Mouse (Mus musculus) frontal cortex, postnatal 14 days (tissue): ENCODE measurements at regions not wholly inside any gene's neighbourhood (a gene's known extent, or its start where the extent isn't known, plus 50 kb on each side); places are given as distances from the start of the nearest gene placed in this dataset.
A peak's percentile ranks its signal among the peaks of the same experiment; 100 is the strongest.
"Not testable (repeated sequence)": the region's sequence is repeated elsewhere in the genome, so short reads cannot be mapped to it uniquely, and the experiment has no call there.

Experiments
- DNase-seq, 2 experiments: peaks; one replicate each; pipeline ENCODE4 v3.0.0; 2022; ENCODE audit warnings: low spot score in 2 of 2

DNA sequence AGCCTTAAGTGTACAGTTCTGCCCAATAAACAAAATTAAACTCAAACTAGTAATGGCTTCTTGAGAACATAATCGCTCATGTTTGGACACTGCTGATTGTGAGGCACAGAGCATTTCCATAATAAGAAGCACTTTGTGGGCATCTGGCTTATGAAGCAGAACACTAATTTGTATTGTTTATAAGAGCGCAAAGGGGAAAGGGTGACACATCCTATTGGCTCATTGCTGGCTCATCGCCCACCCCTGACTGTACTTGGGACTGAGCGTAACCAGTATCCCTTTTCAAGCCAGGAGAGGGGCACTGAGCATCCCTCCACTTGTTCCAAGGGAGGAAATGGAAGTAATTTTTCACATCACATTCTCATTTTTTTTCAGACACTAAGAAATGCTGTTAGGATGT, 288.0 kb downstream of the Sfmbt2 start:
- no peak for DNase-seq

DNA sequence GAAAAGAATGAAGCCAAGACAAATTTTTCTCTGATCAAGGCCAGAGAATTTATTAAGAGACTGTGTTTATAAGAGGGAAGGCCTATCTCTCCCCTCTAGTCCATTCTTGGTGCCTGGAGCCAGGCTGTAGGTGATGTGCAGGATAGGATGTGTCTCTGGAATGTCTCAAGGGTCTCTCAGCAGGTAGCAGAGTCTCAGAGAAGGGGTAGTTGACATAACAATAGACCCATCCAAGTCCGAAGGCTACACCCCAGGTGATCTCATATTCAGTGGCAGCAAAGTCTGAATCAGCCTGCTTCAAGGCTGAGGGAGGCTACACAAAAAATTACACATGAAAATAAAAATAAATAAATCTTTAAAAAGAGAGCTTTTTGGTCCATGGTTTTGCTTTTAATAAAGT, 297.6 kb downstream of the Sfmbt2 start:
- not testable (repeated sequence) for DNase-seq

DNA sequence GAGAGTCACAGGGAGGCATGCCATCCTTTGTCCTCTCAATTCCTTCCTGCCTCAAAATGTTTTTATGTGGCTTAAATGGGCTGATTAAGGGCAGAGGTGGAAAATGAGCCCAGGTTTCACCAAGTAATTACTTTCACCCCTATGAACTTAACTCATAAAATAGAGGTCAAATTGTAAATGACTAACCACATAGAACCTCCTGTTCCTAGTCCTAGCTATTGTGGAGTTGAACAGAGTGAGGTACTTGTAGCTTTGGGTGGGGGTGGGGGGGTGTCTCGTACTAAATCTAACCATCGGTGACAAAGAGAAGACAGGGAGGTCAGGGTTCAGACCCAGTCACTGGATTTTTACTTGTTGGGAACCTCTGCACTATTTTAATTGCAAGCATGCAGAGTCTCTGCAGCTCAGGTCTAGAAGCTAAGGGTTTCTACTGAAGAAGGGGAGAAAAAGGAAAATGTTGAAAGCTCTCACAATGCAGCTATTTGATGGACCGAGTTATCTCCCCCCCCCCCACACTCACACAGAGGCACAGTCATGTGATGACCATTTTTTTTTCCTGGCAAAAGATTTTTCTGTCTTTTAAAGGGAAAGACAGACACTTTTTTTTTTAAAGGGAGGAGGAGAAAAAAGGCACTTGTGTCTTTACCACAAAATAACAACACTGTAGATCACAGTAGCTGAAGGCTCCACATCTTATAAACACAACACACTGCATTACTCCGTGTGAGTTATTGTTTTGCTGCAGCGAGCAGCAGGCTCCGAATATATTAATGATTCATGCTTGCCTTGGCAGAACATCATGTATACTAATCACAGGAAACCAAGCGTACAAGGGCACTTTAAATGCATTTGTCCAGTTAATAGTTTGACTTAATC, 300.4 kb downstream of the Sfmbt2 start:
- no peak for DNase-seq

- DNase-seq, result no peak
Measured at GRCm38 (mm10) chr2:10671299-10671632, 301.0 kb downstream of the Sfmbt2 start.

DNA sequence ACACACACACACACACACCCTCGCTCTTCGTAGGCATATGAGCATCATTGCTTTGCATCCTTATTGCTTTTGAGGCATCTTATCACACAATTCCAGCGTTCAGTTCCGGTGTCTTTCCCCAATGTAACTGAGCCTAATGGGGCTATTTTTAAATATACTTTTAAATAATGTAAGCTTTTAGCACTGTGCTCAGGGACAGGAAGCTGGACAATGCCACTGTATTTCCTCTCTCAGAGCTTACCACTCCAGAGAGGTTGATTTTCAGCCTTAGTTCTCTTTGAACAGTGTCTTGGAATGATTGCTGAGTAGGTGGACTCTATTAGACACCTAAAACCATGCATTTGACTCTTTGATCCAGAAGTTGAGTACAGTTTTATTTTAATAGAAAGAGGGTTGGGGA, 301.9 kb downstream of the Sfmbt2 start:
- DNase-seq, result no peak

- no peak for DNase-seq
Measured at GRCm38 (mm10) chr2:10674738-10675349, 304.5 kb downstream of the Sfmbt2 start.

DNA sequence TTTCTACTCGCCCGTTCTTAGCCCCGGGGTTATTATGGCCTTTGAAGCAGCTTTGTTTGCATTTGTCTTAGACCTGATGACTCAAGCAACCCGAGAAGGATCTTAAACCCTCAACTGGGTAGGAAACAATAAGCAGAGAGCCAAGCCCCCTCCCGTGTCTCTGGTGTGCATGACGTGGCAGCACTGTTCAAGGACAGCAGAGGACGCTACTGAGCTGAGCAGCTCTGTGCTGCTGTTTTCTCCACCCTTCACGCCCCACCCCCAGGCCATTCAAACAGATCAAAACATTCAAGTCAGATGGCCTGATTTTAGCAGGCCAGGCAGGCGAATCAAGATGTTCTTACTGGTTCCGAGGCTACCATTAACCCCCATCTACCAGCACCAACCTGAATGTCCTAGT, 331.1 kb downstream of the Sfmbt2 start:
- peak; percentile 4 to 5 for DNase-seq

- no peak for DNase-seq
Measured at GRCm38 (mm10) chr2:10718366-10718765, 348.1 kb downstream of the Sfmbt2 start.

DNA sequence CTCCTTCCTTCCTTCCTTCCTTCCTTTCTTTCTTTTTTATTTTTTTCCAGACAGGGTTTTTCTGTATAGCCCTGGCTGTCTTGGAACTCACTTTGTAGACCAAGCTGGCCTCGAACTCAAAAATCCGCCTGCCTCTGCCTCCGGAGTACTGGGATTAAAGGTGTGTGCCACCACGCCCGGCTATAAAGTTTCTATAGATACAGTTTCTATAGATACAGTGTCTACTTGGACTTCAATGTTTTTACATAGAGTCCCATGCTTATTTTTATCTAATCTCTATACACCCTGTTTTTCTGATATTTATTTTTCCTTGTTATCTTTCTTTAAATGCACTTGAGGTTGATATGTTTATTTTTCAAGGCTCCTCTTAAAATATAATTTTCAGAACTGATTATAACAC, 364.0 kb downstream of the Sfmbt2 start:
- not testable (repeated sequence) for DNase-seq

DNA sequence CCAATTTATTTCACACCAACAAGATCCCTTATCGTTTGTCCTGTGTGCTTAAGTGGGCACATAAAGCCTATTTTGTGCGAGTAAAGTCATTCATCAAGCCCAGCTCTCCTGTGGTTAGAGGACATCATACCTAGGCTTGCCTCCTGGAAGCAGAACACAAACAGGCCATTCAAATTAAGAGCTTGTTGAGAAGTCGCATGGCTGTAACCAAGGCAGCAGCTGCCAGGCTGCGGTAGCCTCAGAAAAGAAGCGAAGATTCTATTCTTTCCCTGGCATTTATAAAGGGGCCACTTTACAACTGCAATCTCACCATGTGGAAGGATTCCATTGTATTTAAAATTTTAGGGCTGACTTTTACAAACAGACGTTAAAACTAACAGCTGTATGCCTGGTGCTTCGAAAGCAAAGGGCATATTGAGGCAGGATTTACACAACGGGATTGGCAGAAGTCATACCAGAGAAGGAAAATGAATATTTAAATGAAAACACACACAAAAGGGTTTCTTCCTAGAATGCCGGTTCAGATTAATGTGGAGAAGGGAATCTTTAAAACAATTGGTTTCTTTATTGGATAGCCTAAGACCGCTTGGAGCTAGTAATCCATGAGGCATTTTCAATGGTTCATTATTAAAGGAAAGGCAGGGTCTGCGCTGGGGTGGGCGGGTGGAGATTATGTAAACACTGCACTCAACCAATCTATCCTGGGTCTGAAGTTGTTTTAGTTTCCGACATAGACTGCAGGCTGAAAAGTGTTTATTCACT, 366.6 kb downstream of the Sfmbt2 start:
- DNase-seq, result no peak

- DNase-seq, result no peak
Measured at GRCm38 (mm10) chr2:10737458-10737775, 367.1 kb downstream of the Sfmbt2 start.

- DNase-seq, result no peak
Measured at GRCm38 (mm10) chr2:10745127-10745526, 374.8 kb downstream of the Sfmbt2 start.

DNA sequence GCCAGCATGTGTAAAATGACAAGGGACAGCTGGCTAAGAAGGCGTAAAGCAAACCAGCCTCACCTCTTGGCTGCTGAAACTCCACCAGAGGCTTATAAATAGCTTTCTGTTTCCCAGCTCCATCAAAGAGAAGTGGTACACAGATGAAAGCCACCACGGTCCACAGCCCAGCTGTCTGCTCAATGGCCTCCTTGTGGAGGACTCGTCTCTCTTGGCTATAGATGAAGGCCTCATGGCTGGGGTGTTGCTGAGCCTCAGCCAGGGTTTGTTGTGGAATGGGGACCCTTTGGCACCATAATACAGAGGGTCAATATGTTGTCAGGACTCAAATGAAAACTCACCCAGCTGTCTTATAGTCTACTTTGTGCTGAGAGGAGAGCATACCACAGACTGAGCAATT, 385.1 kb downstream of the Sfmbt2 start:
- DNase-seq, result peak; percentile 26 to 51

DNA sequence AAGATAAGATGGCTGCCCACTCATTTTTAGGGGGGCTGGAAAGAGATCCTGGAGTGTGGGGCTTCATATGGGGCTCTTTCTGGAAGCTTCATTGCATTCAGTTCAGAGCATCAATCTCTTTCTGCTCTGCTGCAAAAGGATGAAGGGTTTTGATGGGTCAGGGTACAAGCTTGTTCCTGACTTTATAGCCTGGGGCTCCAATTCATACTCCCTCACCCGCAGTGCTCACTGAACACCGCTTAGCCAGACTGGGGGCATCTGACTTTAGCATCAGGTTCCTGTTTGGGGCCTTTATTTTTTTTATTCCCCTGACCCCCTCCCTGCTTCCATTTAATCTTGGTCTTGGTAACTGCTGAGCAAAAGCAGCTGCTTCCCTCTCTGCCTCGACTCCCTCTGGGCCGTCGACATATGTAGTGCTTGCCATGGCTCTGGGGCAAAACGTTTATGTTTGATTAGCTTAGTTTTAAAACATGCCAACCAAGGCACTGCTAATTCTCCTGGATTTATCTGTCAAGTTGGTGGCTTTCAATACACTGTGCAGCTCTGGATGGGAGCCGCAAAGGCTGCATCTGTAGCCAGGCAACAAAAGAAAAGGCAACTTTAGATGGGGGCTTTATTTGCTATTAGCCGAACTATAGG, 387.0 kb downstream of the Sfmbt2 start:
- no peak for DNase-seq

DNA sequence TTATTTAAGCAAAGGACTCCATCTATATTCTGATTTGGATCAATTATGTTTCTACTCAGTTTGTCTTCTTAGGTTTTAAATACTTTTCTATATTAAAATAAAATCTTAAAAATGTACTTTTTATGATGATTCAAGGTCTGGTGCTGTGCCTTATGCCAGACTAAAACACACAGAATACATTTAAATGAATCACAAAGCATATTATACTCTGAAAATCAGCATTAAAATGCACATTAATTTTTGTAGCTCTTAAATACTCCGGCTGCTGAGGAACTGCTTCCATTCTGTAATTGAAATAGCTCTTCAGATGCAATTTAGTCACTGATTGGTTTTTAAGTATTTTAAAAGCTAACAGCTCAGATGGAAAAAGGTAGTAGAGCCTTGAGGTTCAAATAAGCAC, 387.6 kb downstream of the Sfmbt2 start:
- DNase-seq, result no peak

DNA sequence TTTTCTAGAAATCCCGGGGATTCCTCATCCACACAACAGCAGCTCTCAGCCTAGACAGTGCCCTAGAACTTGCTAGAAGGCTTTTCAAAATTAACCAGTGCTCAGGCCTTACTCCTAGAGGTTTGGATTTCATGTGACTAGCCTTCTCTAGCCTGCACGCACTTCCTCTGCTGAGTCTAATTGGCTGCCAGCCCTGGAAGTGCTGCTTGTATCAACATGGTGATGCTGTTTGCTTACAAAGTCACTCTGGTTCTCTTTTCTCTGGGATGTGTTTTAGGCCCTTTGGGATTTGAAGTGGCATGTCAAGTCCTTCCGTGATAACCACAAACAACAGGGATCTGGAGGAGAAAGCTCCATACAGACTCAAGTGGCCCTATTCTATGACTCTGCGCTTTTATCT, 391.9 kb downstream of the Sfmbt2 start:
- no peak for DNase-seq

GRCm38 (mm10) chr2:10783071-10783470, 388.8 kb upstream of the Prkcq start:
- no peak for DNase-seq

DNA sequence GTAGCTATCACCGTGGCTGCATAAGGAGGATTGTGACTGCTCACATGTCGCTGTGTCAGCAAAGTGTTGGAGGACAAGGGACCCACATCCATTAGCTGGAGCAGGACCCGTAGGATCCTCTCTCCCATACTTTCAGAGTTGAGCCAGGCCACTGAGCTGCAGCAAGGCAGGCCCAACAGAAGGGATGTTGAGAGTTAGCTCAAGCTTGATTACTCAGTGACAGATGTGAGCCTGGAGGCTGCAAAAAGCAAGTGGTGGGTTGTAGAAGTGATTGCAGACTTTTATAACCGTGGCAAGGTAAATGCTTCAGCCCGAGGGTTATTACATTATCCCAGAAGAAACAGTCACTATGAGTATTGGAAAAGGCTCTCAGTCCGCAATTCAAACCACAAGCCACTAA, 388.3 kb upstream of the Prkcq start:
- DNase-seq, result no peak

DNA sequence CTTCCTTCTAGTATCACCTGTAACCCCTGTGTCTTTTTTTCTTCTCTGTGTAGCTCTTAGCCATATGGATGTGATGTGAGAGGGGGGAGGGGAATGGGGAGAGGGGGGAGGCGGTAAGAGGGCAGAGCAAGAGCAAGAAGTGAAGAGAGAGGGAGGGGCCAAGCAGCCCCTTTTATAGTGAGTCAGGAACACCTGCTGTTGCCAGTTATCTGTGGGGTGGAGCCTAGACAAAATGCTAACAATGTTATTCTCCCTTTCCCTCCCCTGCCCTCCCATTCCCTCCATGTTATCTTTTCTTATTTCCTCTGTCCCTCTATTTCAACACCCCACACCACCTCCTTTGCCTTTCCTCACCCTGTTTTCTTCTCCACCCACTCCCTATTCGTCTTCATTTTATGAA, 387.6 kb upstream of the Prkcq start:
- no peak for DNase-seq

DNA sequence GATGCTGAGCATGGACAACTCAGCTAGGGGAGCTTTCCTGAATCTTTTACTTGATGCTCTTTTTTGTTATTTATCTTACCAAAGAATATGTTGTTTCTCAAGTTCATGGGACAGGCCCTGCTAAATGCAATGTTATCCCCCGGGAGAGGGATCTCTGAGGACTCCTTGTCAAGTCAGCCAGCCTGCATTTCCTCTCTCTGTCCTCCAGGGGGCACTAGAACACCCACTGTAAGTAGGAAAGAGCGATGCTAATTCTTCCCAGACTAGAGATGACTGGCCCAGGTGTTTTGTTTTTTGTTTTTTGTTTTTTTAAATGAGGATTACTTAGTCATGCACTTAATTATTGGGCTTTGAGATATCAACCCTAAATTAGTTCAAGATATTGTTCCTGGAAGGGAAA, 386.8 kb upstream of the Prkcq start:
- peak in 1 of 2 experiments; percentile 21 for DNase-seq

DNA sequence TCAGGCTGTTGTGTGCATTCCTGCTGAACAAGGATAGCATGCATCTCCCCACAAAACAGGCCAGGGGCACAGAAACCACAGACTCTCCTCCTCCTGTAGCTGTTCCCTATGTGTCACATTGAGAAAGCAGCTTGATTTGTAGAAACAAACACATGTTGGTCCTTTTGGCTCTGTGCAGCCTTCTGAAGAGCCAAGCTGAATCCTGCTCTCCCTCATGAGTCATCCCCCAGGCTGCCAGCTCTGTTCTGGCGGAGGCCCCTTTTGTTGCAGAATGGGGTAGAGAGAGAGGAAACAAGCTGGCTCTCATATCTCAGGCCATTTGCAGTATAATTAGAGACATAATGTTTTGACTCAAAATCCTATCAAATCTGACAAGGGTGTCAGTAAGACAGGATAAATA, 383.4 kb upstream of the Prkcq start:
- DNase-seq, result peak; percentile 39 to 40

DNA sequence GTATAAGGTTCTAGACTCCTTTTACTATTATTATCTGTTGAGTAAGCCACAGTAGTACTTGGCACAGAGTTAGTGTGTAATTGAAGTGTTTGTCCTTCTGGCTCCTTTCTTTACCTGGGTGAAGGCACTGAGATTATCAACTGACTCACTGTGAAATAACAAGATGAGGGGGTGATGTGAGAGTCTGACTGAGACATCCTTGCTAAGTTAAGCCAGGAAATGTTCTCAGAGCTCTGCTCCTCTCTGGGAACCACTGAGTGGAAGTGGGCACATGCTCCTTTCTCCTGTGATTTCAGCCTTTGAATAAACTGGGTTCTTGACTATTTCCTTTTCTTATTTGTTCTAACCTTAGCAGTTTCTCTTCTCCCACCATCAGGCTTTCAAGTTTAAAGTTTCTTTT, 380.7 kb upstream of the Prkcq start:
- DNase-seq, result no peak
